ENCODE assay signal across 8 mouse cellular contexts in genomic region chr9:29201163-29202053, GRCm38 (mm10).
DNase-seq lines count a peak whose midpoint lies in the region; ATAC-seq lines count a peak whose summit lies in the region.

No protein-coding gene starts in this region.

- no peak overlapping the region for H3K9ac ChIP-seq in midbrain, embryonic 11.5 days (ENCODE audit: low read length)

- no peaks in the 10 kb centered on the region for H3K27me3 ChIP-seq in midbrain, embryonic 11.5 days (ENCODE audit: control insufficient read depth, insufficient read depth, low read length)

- H3K9me3 ChIP-seq in midbrain, embryonic 11.5 days (ENCODE audit: control insufficient read depth, low read length) = no peaks in the 10 kb centered on the region

- no peaks in the 10 kb centered on the region for H3K4me1 ChIP-seq in midbrain, embryonic 11.5 days (ENCODE audit: control insufficient read depth, insufficient read depth, low read length)

- no peak overlapping the region for H3K4me2 ChIP-seq in midbrain, embryonic 11.5 days

- no peak overlapping the region for H3K4me3 ChIP-seq in midbrain, embryonic 11.5 days (ENCODE audit: low read depth, low read length)

- intact Hi-C loops in heart, postnatal 14 days (cut with DNase I) = loop anchor here (2.0 to 10.0 kb wide), 5 partner anchors 207 to 937 kb away; no protein-coding TSS in a partner anchor

- H3K36me3 ChIP-seq in midbrain, embryonic 11.5 days (ENCODE audit: control insufficient read depth, insufficient read depth, low read length) = no peaks in the 10 kb centered on the region

- H3K27ac ChIP-seq in midbrain, embryonic 11.5 days (ENCODE audit: low read depth, low read length) = no peak overlapping the region

- peak; percentile 50; the same call in 1 of the 2 replicates for ATAC-seq in midbrain, embryonic 11.5 days (ENCODE audit: low FRiP score)
- no peak for ATAC-seq in megakaryocyte, adult 5-6 weeks (ENCODE audit: poor library complexity, severe bottlenecking)

- WGBS in midbrain, embryonic 11.5 days = 68% methylated on average over 14 of the region's 14 CpGs

- peak; percentile 59 for DNase-seq in right cerebral cortex, adult 18-20 months
- DNase-seq in right cerebral cortex, postnatal 25 days = no peak
- DNase-seq in embryo, embryonic 9.5 days (ENCODE audit: extremely low spot score) = peak; percentile 47
- peak; percentile 26 to 63 for DNase-seq in heart, postnatal 14 days
- DNase-seq in kidney, postnatal 36 days = peak; percentile 31 to 55
- peak; percentile 84 for DNase-seq in midbrain, embryonic 11.5 days (ENCODE audit: low spot score, missing footprints)
- DNase-seq in testis, postnatal 10 days (ENCODE audit: low spot score) = no peak

Comparison
In these comparisons a context has a peak if more than half of its experiments do, and no peak if none do; other contexts are left out.
1. DNase-seq: peak in right cerebral cortex, adult 18-20 months (single experiment), embryo, embryonic 9.5 days (single experiment), heart, postnatal 14 days (2 of 2), kidney, postnatal 36 days (2 of 2) and midbrain, embryonic 11.5 days (single experiment); none in right cerebral cortex, postnatal 25 days (single experiment) and testis, postnatal 10 days (single experiment).